Mouse (Mus musculus): ENCODE data around the gene Enpp4. TPM values are rescaled to one million over a fixed set of nuclear protein-coding genes. Genes with fewer than 3 reads are reported as not detected.

Enpp4 gene
- total RNA-seq, 2 experiments from 2014 or later = 9.0 to 9.4 TPM

DNA sequence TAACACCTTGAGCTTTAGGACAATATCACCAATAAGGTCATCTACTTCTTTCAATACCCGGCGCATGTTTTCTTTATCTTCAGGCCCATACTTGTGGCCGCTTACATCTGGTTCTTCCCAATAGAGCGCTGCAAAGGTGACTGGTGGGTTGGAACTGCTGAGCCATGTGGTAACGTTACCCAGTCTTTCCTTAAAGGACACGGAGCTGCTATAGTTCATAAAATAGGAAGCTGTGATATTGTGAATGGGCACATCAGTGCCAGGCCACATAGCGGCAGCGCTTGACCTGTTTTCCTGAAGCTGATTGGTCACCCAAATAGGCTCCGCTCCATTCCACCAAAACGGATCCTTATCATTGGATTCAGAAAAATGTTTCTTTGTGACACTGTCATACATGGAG, 3.6 kb downstream of the Enpp4 start:
- no peak for DNase-seq (ENCODE audit: low spot score in 2 of 2)
- intact Hi-C loops (cut with DNase I) = no loop called here

GRCm38 (mm10) chr17:44100906-44101305, 4.7 kb downstream of the Enpp4 start:
- no peak for DNase-seq (ENCODE audit: low spot score in 2 of 2)

DNA sequence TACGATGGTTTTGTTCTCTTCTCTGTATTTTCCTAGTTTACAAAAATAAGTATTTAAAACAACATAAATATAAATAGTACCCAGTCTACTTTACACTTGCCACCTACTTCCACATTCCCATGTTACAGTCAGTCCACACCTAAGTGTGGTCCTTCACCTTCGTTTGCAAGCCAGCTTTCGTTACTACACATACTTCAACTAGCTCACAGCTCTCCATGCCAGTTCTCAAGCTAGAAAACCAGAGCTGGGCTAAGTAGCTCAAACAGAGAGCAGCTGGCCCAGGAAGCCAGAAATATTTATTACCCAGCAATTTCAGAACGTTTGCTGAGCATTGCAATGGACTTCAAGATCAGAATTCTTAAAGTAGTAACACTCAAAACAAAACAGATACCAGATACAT, 5.1 kb downstream of the Enpp4 start:
- DNase-seq (ENCODE audit: low spot score in 2 of 2) = no peak
- intact Hi-C loops (cut with DNase I) = no loop called here

More at GRCm38 (mm10) chr17:44100906-44101305, 4.7 kb downstream of the Enpp4 start:
- intact Hi-C loops (cut with DNase I) = no loop called here

- DNase-seq (ENCODE audit: low spot score in 2 of 2) = no peak
- intact Hi-C loops (cut with DNase I) = no loop called here
Observed at GRCm38 (mm10) chr17:44091512-44091911, 14.1 kb downstream of the Enpp4 start.

DNA sequence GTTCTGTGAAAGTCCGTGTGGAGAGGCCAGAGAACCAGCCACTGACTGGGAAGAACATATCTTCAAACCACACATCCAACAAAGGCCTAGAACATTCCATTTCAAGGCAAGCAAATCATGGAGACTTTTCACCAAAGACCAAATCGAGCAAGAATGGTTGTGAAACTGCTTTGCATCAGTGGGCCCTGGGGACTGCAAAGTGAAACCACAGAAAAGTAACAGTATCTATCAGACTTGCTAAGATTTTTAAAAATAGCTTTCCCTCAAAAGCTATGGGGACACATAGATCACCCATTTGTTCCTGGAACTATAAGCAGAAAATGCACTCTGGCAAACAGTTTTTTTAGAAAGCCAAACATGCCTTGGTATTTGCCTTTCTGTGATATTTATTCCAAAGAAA, 14.7 kb downstream of the Enpp4 start:
- intact Hi-C loops (cut with DNase I) = no loop called here

DNA sequence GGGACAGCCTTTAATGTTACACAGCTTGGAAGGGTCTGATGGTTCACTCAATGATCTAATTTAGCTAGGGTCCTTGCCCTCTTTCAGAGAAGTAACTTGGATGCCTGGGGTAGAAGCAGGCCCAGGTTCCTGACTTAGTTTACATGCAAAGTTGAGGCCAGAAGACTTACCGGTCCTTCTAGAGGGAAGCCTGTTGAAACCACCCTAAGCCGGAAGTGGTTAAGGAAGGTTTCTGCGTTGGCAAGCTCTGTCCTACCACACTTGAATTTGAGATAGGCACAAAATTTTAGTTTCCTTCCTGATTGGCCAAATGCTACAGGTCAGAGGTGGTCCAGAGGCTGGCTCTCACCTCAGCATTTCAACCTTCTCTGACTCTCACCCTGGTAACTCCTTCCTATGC, 17.4 kb downstream of the Enpp4 start:
- intact Hi-C loops (cut with DNase I) = no loop called here
- no peak for DNase-seq (ENCODE audit: low spot score in 2 of 2)

More for the DNA sequence above, 14.7 kb downstream of the Enpp4 start:
- no peak for DNase-seq (ENCODE audit: low spot score in 2 of 2)

DNA sequence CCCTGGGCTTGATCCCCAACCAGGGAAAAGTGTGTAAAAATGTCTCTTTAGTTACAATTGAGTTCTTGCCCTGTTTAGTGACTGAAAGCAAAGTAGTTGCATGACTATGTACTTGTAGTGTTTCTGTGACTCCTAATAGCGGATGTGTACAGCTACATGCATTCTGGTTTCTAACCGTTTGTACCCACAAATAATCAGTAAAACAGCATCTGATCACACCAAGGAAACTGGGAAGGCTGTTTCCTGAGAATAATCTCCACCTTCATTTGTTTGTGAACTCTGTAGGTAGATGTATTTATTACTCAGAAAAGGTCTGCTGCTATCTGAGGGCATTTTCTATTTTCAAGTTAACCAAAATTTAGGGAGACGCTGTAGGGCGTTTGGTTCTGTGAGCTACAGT, 22.5 kb downstream of the Enpp4 start:
- intact Hi-C loops (cut with DNase I) = no loop called here
- no peak for DNase-seq (ENCODE audit: low spot score in 2 of 2)

DNA sequence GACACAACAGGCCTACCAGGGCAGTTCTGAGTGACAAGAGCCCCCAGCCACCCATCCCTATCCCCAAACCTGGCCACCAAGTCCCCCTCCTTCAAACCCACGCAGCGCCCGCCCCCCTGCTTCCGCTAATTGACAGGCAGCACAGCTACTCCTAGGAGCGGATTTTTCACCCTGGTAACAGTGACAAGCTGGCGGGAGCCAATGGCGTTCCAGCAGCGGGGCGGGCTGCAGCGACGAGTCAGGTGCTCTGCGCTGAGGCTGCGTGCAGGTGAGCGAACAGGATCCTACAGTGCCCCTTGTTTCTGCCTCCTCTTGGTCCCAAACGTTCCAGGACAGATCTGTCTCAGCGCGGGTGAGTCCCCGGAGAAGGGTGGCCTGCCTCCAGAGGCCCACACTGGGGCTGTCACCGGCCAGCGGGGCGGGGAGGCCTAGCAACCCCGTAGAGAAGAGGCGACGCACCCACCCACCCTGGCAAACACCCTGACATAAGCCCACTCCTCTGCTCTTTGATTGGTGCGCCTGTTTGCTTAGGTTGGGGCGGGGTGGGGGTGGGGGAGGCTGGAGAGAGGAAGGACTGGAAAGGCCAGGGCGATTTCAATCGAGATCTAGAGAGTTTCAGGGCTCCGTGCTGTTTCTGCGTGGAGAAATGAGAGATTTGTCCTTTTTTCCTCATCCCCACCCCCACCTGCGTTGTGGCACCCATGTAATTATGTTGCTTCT, 26.8 kb downstream of the Enpp4 start, which contains the start of gene Enpp5:
Gene Enpp5, plus strand, starts transcription at position 183 of the 720 bp plus-strand sequence.
- DNase-seq (ENCODE audit: low spot score in 2 of 2) = peak; percentile 92 to 93
- intact Hi-C loops (cut with DNase I) = loop anchor here (5.0 kb wide), 2 partner anchors 54 to 179 kb away; no protein-coding TSS in a partner anchor

- no peak for DNase-seq (ENCODE audit: low spot score in 2 of 2)
- intact Hi-C loops (cut with DNase I) = loop anchor here (5.0 kb wide), 2 partner anchors 54 to 179 kb away; no protein-coding TSS in a partner anchor
Observed at GRCm38 (mm10) chr17:44077843-44078160, 27.8 kb downstream of the Enpp4 start.

GRCm38 (mm10) chr17:44077146-44077842, 28.3 kb downstream of the Enpp4 start:
- intact Hi-C loops (cut with DNase I) = loop anchor here (5.0 kb wide), 2 partner anchors 55 to 180 kb away; no protein-coding TSS in a partner anchor

GRCm38 (mm10) chr17:44076051-44076680, 29.4 kb downstream of the Enpp4 start:
- intact Hi-C loops (cut with DNase I) = loop anchor here (5.0 kb wide), 2 partner anchors 56 to 181 kb away; no protein-coding TSS in a partner anchor
- DNase-seq (ENCODE audit: low spot score in 2 of 2) = peak; percentile 21 to 25

More at GRCm38 (mm10) chr17:44077146-44077842, 28.3 kb downstream of the Enpp4 start:
- no peak for DNase-seq (ENCODE audit: low spot score in 2 of 2)

DNA sequence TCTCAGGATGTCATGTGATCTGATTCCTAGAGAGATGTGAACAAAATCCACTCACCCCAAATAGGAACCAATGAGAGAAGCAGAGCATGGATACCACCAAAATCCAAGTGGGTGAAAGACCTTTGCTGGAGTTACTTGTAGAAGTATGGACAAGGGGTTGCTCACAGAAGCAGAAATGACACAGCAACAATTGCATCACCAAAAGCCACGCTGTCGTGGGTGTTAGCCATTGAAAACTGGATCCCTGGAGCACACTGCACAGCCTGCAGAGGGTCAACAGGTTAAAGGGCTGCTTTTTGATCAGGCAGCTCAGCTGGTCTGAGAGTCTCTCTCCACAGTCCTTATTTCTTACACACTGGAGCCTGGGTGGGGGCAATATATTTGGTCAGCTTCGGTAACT, 30.0 kb downstream of the Enpp4 start:
- DNase-seq (ENCODE audit: low spot score in 2 of 2) = no peak
- intact Hi-C loops (cut with DNase I) = loop anchor here (5.0 kb wide), 2 partner anchors 57 to 182 kb away; no protein-coding TSS in a partner anchor

GRCm38 (mm10) chr17:44071680-44072079, 33.9 kb downstream of the Enpp4 start:
- no peak for DNase-seq (ENCODE audit: low spot score in 2 of 2)
- intact Hi-C loops (cut with DNase I) = no loop called here

GRCm38 (mm10) chr17:44068876-44069275, 36.7 kb downstream of the Enpp4 start:
- intact Hi-C loops (cut with DNase I) = no loop called here
- DNase-seq (ENCODE audit: low spot score in 2 of 2) = no peak

DNA sequence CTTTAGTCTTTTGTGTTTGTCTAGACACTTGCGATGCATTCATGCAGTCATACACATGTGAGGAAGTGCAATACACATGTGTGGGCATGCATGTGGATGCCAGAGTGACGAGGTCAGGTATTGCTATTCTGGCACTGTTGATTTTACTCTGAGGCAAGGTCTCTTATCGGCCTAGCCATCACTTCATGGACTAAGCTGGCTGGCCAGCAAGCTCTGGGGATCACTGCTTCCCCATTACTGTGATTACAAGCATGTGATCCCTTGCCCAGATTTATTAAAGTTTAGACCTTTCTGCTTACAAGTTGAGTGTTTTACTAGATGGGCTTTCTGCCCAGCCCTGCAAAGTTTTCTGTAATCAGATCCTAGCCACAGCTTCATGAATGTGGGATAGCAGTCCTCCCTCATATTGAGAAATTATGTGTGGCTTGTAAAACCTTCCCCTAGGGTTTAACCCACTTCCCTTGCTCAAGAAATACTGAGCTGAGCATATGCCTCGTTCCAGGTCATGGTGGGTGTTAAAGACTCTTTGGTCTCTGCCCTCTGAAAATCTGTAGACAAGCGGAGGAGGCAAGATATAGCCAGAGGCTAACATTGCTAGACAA, 44.2 kb downstream of the Enpp4 start:
- intact Hi-C loops (cut with DNase I) = no loop called here
- DNase-seq (ENCODE audit: low spot score in 2 of 2) = no peak

- intact Hi-C loops (cut with DNase I) = no loop called here
- no peak for DNase-seq (ENCODE audit: low spot score in 2 of 2)
Observed at GRCm38 (mm10) chr17:44060781-44061180, 44.8 kb downstream of the Enpp4 start.

GRCm38 (mm10) chr17:44058145-44058544, 47.5 kb downstream of the Enpp4 start:
- intact Hi-C loops (cut with DNase I) = no loop called here
- no peak for DNase-seq (ENCODE audit: low spot score in 2 of 2)

DNA sequence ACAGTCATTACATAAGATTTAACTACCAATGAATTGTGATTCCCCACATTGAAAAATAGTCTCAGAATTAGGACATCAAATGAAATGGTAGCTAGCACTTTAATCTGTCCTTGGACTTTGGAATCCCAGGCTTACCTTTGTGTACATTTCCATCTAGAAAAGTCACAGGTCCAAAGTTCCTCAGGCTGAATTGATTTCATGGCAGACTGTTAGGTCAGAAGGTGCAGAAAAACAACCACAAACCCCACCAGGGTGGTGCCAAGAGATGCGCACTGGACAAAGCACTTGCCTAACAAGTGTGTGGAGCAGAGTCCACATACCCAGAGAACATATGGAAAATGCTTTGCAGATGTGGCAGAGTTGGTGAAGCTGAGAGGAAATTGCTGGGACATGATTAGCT, 48.5 kb downstream of the Enpp4 start:
- DNase-seq (ENCODE audit: low spot score in 2 of 2) = no peak
- intact Hi-C loops (cut with DNase I) = no loop called here

- intact Hi-C loops (cut with DNase I) = no loop called here
- no peak for DNase-seq (ENCODE audit: low spot score in 2 of 2)
Observed at GRCm38 (mm10) chr17:44053427-44053826, 52.2 kb downstream of the Enpp4 start.
